Mouse (Mus musculus): ENCODE measurements around the gene Lepr.
A peak's percentile ranks its signal among the peaks of the same experiment; 100 is the strongest.
"Not testable (repeated sequence)": the region's sequence is repeated elsewhere in the genome, so short reads cannot be mapped to it uniquely, and the experiment has no call there.

The Lepr gene

DNA sequence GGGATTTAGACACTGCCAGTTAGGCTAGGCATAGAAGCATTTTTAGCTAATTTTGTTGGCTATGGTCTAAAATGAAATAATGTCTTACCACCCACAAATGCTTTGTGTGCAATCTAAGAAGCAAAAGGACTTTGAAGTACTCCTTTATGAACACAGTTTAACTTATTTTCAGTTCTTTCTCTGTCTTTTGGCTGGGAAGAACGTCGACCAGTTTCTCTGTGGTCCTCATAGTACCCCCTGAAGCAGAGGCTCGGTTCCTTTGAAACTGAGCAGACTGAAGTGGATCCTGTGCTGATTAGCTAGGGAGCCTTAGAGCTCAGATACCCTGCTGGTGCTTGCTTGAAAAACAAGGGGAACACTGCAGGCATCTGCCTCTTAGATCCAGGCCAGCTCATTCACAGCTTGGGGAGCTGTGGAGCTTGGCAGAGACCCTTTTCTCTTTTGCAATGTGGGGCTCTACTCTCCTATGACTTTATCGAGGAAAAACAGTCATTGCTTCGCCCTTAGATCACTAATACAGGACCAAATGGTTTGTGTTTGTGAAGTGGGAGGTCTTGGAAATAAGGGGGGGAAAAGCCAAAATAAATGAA lies 1.9 kb downstream of the Lepr start:
- peak; percentile 30 for DNase-seq

DNA sequence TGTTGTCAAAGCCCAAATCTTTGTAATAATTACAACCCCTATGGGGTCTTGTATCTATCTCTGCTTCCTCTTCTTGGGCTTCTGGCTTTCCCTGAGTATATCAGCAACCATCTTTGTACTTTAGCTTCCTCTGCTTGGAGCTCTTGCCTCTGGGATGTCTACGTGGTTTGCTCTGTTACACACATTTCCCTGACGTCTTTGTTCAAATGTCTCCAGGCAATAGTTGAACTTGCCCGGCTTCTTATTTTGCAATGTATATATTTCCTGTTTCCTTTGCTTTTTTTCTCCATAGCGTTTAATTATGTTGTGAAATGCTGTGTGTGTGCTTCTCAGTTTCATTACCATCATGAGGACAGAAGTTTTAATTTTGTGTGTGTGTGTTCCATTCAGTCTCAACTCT lies 4.5 kb downstream of the Lepr start:
- no peak for DNase-seq

DNA sequence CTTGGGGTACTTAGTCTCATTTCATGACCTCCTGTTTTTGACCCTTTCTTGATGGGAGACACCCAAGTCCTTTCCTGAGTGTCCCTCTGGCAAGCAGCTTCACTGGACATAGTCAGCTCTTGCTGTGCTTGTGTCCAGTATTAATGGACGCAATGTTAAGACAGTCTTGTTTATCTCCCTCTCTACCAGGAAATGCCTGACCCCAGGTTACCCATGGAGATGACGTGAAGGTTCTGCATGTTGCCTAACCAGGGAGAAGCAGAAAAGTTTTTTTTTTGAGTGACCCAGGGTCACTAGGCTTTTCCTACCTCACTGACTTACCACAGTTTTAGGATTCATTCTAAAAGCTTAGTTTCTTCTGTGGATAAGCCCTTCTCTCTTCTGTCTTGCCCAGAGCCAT lies 24.8 kb downstream of the Lepr start:
- DNase-seq = no peak

DNA sequence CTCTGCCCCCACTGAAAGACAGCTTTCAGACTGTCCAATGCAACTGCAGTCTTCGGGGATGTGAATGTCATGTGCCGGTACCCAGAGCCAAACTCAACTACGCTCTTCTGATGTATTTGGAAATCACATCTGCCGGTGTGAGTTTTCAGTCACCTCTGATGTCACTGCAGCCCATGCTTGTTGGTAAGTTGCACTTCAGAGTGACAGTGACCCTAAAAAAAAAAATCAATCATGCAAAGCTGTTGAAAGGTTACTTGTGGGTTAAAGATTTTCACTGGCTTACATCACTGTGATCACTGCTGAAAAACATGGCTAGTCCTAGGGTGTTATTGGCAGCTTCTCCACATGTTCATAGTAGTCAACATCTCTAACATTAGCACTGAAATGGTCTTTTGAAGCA lies 28.3 kb downstream of the Lepr start:
- DNase-seq = no peak

DNA sequence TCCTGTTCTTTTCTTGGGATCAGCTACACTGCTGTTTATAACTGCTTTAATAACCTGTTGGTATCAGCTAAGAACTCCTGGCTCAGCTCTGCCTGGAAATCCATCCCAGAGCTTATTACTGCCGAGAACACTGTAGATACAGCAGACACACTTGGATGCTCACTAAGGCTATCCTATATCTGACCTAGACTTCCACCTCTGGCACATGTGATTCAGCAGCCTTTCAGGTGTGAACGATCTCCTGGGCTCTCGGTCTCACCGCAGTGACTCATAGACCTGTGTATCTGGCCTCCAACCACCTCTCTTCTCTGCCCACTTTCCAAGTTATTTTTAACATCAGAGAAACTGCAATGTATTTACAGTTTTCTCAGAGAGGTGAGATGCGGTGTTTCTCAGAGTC lies 43.3 kb downstream of the Lepr start:
- no peak for DNase-seq

DNA sequence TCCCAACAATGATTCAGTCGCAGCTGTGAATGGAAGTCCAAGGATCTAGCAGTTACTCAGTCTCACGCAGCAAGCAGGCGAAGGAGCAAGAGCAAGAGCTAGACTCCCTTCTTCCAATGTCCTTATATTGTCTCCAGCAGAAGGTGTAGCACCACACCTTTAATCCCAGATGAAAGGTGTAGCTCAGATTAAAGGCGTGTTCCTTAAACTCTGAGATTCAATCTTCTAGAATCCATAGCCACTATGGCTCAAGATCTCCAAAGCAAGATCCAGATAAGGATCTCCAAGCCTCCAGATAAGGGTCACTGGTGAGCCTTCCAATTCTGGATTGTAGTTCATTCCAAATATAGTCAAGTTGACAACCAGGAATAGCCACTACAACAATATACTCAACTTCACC lies 126.7 kb downstream of the Lepr start, which contains the start of gene B020004J07Rik:
B020004J07Rik (minus strand) TSS at position 101 of the 400 bp plus-strand sequence.
- not testable (repeated sequence) for DNase-seq

DNA sequence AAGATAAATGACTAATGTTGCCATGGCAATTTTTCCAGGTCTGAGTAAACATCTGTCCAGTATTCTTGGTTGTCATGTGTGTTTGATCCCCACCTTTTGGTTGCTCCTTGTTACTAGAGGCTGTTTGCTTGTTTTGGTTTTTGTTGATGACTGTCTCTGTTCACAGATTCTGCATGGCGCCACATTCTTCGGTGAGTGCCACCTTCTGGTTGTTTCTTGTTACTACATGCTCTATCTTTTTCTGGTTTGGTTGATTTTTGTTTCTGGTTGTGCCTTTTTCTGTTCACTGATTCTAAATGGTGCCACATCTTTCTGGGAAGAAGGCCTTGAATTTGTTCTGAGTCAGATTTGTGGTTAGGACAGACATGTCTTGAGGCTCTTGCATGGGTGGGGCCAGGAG lies 133.7 kb downstream of the Lepr start:
- DNase-seq = no peak

DNA sequence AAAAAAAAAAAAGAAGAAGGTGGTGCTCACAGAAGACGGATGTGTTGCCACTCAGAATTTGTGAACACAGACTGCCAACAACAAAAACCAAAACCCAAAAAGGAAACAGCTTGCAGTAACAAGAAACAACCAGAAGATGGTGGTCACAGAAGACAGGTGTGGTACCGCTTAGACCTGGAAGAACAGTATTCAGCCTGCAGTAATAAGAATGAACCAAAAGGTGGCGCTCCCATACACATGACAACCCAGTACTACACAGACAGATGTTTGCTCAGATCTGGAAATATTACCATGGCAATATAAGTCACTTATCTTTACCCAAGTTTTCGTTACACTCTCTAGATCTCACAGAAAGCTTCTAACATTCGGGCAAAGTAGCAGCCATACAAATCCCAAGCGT lies 143.7 kb downstream of the Lepr start:
- DNase-seq = peak; percentile 13

DNA sequence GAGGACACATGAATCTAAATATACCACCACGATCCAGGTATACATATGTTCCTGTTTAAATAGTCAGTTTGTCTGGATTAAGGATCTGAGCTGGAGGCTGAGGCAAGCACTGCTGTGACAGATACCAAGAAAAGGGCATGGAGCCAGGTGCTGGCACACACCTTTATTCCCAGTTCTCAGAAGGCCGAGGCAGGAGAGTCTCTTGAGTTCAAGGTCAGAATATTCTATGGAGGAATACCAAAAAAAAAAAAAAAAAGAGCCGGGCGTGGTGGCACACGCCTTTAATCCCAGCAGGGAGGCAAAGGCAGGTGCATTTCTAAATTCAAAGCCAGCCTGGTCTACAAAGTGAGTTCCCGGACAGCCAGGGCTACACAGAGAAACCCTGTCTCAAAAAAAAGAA lies 145.1 kb downstream of the Lepr start:
- no peak for DNase-seq

Data from kidney, postnatal 10 days (tissue).